Comparison of ENCODE assay signal across 20 mouse cellular contexts in the genomic region with DNA sequence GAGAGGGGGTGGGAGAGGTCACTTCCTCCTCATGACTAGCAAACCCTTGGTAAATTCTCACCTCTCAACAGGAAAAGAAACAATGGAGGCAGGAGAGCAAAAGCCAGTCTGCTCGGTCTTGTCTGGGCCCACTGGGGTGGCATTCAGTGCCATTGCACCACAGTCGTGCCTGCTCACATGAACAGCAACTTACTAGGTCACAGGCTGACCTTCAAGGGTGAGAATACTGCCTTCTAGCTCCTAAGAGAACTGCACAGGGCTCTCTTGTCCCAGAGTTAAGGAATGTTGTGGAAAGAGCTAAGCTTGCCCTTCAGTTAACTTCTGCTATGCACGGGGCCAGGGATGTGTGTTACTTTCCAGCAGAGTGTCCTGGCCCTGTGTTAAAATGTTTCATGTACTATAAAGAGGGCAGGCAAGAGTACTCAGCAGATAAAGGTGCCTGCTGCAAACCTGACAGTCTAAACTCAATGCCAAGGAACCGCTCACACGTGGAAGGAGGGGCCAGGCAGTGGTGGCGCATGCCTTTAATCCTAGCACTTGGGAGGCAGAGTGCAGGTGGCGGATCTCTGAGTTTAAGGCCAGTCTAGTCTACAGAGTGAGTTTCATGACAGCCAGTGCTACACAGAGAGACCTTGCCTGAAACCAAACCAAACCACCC. TPM values are rescaled to one million over a fixed set of nuclear protein-coding genes. Genes with fewer than 3 reads are reported as not detected.
DNase-seq lines count a peak whose midpoint lies in the region; ATAC-seq lines count a peak whose summit lies in the region.
"Had no signal": no experiment of that assay in that cellular context is flagged by ENCODE, and none has a peak within 500 bp of the region (broad histone marks: within the 10 kb centered on the region; RNA-seq: fewer than 3 reads in every experiment).

No protein-coding gene starts in this region.

- H3K36me3 ChIP-seq in intestine, embryonic 16.5 days (ENCODE audit: control insufficient read depth, insufficient read depth, low read length) = peaks cover 18% of the 10 kb centered on the region
- H3K36me3 ChIP-seq in intestine, embryonic 15.5 days = peaks cover 16% of the 10 kb centered on the region

- H3K4me1 ChIP-seq in intestine, embryonic 16.5 days (ENCODE audit: control insufficient read depth, insufficient read depth, low read length) = peaks cover 5% of the 10 kb centered on the region; the same call in 1 of the 2 replicates
- 0 out of 2 replicates have a peak, but pooled peaks cover 3% of the 10 kb centered on the region for H3K4me1 ChIP-seq in intestine, embryonic 15.5 days (replicated peaks)
- H3K4me1 ChIP-seq: forebrain, embryonic 13.5 days; midbrain, embryonic 15.5 days had no signal

- DNase-seq in adrenal gland, postnatal 10 days = peak; percentile 38
- DNase-seq in adrenal gland, postnatal 36 days = no peak
- DNase-seq in ZHBTc4 (ENCODE audit: low read depth, low spot score) = peak; percentile 26
- DNase-seq in kidney, postnatal 25 days = peak; percentile 30 to 62
- no peak for DNase-seq in cerebellum, postnatal 25 days
- DNase-seq: adrenal gland, postnatal 25 days; layer of hippocampus, adult 9-11 months; left cerebral cortex, postnatal 4 days; lung, postnatal 4 days; right cerebral cortex, postnatal 14 days had no signal

- no peaks in the 10 kb centered on the region for H3K27me3 ChIP-seq in intestine, embryonic 16.5 days (replicated peaks; ENCODE audit: control insufficient read depth, insufficient read depth, low read length)
- H3K27me3 ChIP-seq in intestine, embryonic 15.5 days (replicated peaks) = no peaks in the 10 kb centered on the region
- H3K27me3 ChIP-seq: embryonic facial prominence, embryonic 15.5 days; forebrain, embryonic 13.5 days; midbrain, embryonic 15.5 days had no signal

- no peak overlapping the region for H3K4me2 ChIP-seq in intestine, embryonic 16.5 days (ENCODE audit: low read depth, low read length)
- no peak overlapping the region for H3K4me2 ChIP-seq in intestine, embryonic 15.5 days (replicated peaks)
- H3K4me2 ChIP-seq: embryonic facial prominence, embryonic 15.5 days; forebrain, embryonic 13.5 days; midbrain, embryonic 15.5 days had no signal

- no peak overlapping the region for H3K9ac ChIP-seq in intestine, embryonic 16.5 days (ENCODE audit: low read depth, low read length)
- H3K9ac ChIP-seq in intestine, embryonic 15.5 days = no peak overlapping the region
- H3K9ac ChIP-seq: embryonic facial prominence, embryonic 15.5 days; forebrain, embryonic 13.5 days; midbrain, embryonic 15.5 days had no signal

- no peaks in the 10 kb centered on the region for H3K9me3 ChIP-seq in intestine, embryonic 16.5 days (ENCODE audit: control insufficient read depth, low read length)
- no peaks in the 10 kb centered on the region for H3K9me3 ChIP-seq in intestine, embryonic 15.5 days
- H3K9me3 ChIP-seq: embryonic facial prominence, embryonic 15.5 days; forebrain, embryonic 13.5 days; midbrain, embryonic 15.5 days had no signal

- peak overlapping the region; percentile 9; the same call in 1 of the 2 replicates for H3K27ac ChIP-seq in intestine, embryonic 16.5 days (ENCODE audit: low read length)
- H3K27ac ChIP-seq in intestine, embryonic 15.5 days = no peak overlapping the region
- H3K27ac ChIP-seq: embryonic facial prominence, embryonic 15.5 days; forebrain, embryonic 13.5 days; midbrain, embryonic 15.5 days had no signal

- no peak overlapping the region for H3K4me3 ChIP-seq in intestine, embryonic 16.5 days (ENCODE audit: low read length)
- H3K4me3 ChIP-seq in intestine, embryonic 15.5 days (replicated peaks) = no peak overlapping the region
- H3K4me3 ChIP-seq: embryonic facial prominence, embryonic 15.5 days; forebrain, embryonic 13.5 days; midbrain, embryonic 15.5 days had no signal

- no peak for ATAC-seq in intestine, embryonic 16.5 days
- ATAC-seq in intestine, embryonic 15.5 days = no peak
- no peak for ATAC-seq in megakaryocyte progenitor cell, adult 5-6 weeks (replicated peaks; ENCODE audit: poor library complexity)
- ATAC-seq: forebrain, embryonic 13.5 days; inflammation-experienced regulatory T-cells, adult 6 months; midbrain, embryonic 15.5 days had no signal

- WGBS in intestine, embryonic 16.5 days = 46% methylated on average over 7 of the region's 7 CpGs
- WGBS in intestine, embryonic 15.5 days = 44% methylated on average over 7 of the region's 7 CpGs

RNA-seq across cellular contexts. Expression of gene Rpl26, which starts 7.6 kb away (rescaled TPM):
- 1,000 to 10,000 TPM; 1,288 to 1,295 TPM for total RNA-seq in adrenal gland, postnatal 10 days (2021)
- 1,000 to 10,000 TPM; 1,232 to 1,254 TPM for total RNA-seq in adrenal gland, postnatal 36 days (2021)
- polyA plus RNA-seq in intestine, embryonic 16.5 days (2015; fragmentation: Nextera tagmentation; extraction: Ambion mirVana) = 784 and 889 TPM in 2 replicates
- 1,017 and 1,034 TPM in 2 replicates for polyA plus RNA-seq in intestine, embryonic 15.5 days (2015; fragmentation: Nextera tagmentation; extraction: Ambion mirVana)
- 3,945 and 4,034 TPM in 2 replicates for total RNA-seq in megakaryocyte progenitor cell, adult 5-6 weeks (2015)
- 6,407 and 6,432 TPM in 2 replicates for total RNA-seq in megakaryocyte progenitor cell, adult 5-6 weeks (2017)

RNA-seq across cellular contexts. Expression of gene Odf4, which starts 17.9 kb away (rescaled TPM):
- under 1 TPM; 0.27 to 0.60 TPM for total RNA-seq in adrenal gland, postnatal 10 days (2021)
- total RNA-seq in adrenal gland, postnatal 36 days (2021) = under 1 TPM in 1 of 2 experiments, not detected in 1; 0.46 TPM
- not detected in 2 replicates for polyA plus RNA-seq in intestine, embryonic 16.5 days (2015; fragmentation: Nextera tagmentation; extraction: Ambion mirVana)
- polyA plus RNA-seq in intestine, embryonic 15.5 days (2015; fragmentation: Nextera tagmentation; extraction: Ambion mirVana) = not detected in 2 replicates
- not detected in 2 replicates for total RNA-seq in megakaryocyte progenitor cell, adult 5-6 weeks (2015)
- total RNA-seq in megakaryocyte progenitor cell, adult 5-6 weeks (2017) = not detected in 2 replicates
- total RNA-seq: common myeloid progenitor, adult 5-6 weeks; hematopoietic stem cell, adult 5-6 weeks had no signal
- polyA plus RNA-seq: embryonic facial prominence, embryonic 15.5 days; inflammation-experienced regulatory T-cells, adult 6 months; liver, embryonic 16.5 days had no signal

RNA-seq across cellular contexts. Expression of gene Rnf222, which starts 20.6 kb away (rescaled TPM):
- total RNA-seq in adrenal gland, postnatal 10 days (2021) = under 1 TPM; 0.09 to 0.12 TPM
- under 1 TPM in 1 of 2 experiments, not detected in 1; 0.13 TPM for total RNA-seq in adrenal gland, postnatal 36 days (2021)
- polyA plus RNA-seq in intestine, embryonic 16.5 days (2015; fragmentation: Nextera tagmentation; extraction: Ambion mirVana) = 0.34 and 0.54 TPM in 2 replicates
- 0.06 and 0.10 TPM in 2 replicates for polyA plus RNA-seq in intestine, embryonic 15.5 days (2015; fragmentation: Nextera tagmentation; extraction: Ambion mirVana)
- not detected in 2 replicates for total RNA-seq in megakaryocyte progenitor cell, adult 5-6 weeks (2015)
- not detected in 2 replicates for total RNA-seq in megakaryocyte progenitor cell, adult 5-6 weeks (2017)
- total RNA-seq: hematopoietic stem cell, adult 5-6 weeks; left cerebral cortex, postnatal 4 days had no signal
- polyA plus RNA-seq: inflammation-experienced regulatory T-cells, adult 6 months; midbrain, embryonic 15.5 days had no signal

RNA-seq across cellular contexts. Expression of gene Ndel1, which starts 37.3 kb away (rescaled TPM):
- total RNA-seq in adrenal gland, postnatal 10 days (2021) = 10 to 100 TPM; 57.2 to 72.8 TPM
- 10 to 100 TPM; 58.4 to 81.8 TPM for total RNA-seq in adrenal gland, postnatal 36 days (2021)
- 70.4 and 73.6 TPM in 2 replicates for polyA plus RNA-seq in intestine, embryonic 16.5 days (2015; fragmentation: Nextera tagmentation; extraction: Ambion mirVana)
- 69.1 and 69.5 TPM in 2 replicates for polyA plus RNA-seq in intestine, embryonic 15.5 days (2015; fragmentation: Nextera tagmentation; extraction: Ambion mirVana)
- 26.2 and 28.0 TPM in 2 replicates for total RNA-seq in megakaryocyte progenitor cell, adult 5-6 weeks (2015)
- 35.9 and 40.5 TPM in 2 replicates for total RNA-seq in megakaryocyte progenitor cell, adult 5-6 weeks (2017)

RNA-seq across cellular contexts. Expression of gene Arhgef15, which starts 48.3 kb away (rescaled TPM):
- total RNA-seq in adrenal gland, postnatal 10 days (2021) = 10 to 100 TPM; 25.4 to 35.9 TPM
- 10 to 100 TPM; 14.8 to 19.9 TPM for total RNA-seq in adrenal gland, postnatal 36 days (2021)
- 8.3 and 9.0 TPM in 2 replicates for polyA plus RNA-seq in intestine, embryonic 16.5 days (2015; fragmentation: Nextera tagmentation; extraction: Ambion mirVana)
- polyA plus RNA-seq in intestine, embryonic 15.5 days (2015; fragmentation: Nextera tagmentation; extraction: Ambion mirVana) = 8.1 and 8.6 TPM in 2 replicates
- total RNA-seq in megakaryocyte progenitor cell, adult 5-6 weeks (2015) = not detected in 2 replicates
- 0.04 and 0.98 TPM in 2 replicates for total RNA-seq in megakaryocyte progenitor cell, adult 5-6 weeks (2017)

Comparison
In these comparisons a context has a peak if more than half of its experiments do, and no peak if none do; other contexts are left out.
1. DNase-seq: peak in adrenal gland, postnatal 10 days (single experiment), ZHBTc4 (single experiment) and kidney, postnatal 25 days (2 of 2); none in adrenal gland, postnatal 36 days (0 of 2) and cerebellum, postnatal 25 days (0 of 2).